Mouse (Mus musculus) ES-E14 (cell line): ENCODE measurements around the gene Galt. TPM values are rescaled to one million over a fixed set of nuclear protein-coding genes. Genes with fewer than 3 reads are reported as not detected.

Experiments used
- DNase-seq: peaks from one replicate; pipeline ENCODE4 v3.0.0-alpha.2; 2013; ENCODE audit warnings: low read depth, low spot score
- H3K27ac ChIP-seq: 2 replicates; pipeline ENCODE4 v1.5.1; 2012; ENCODE audit warnings: low read depth, mild to moderate bottlenecking, low read length, moderate library complexity, mixed read lengths; ENCODE audit not compliant: poor library complexity, insufficient read depth, severe bottlenecking
- H3K36me3 ChIP-seq: 2 replicates; pipeline ENCODE4 v1.6.1; 2012; ENCODE audit warnings: mild to moderate bottlenecking, low read length, moderate library complexity, mixed read lengths; ENCODE audit not compliant: control insufficient read depth, poor library complexity, insufficient read depth, severe bottlenecking
- H3K4me1 ChIP-seq, 2 experiments: fragments of 150-350 bp in 1 of 2; sonication (generic) in 1 of 2; 2 replicates each; pipeline ENCODE4 v1.6.1; 2012; ENCODE audit warnings: low read length in 2 of 2, mild to moderate bottlenecking in 1 of 2, mixed read lengths in 1 of 2; ENCODE audit not compliant: control insufficient read depth in 2 of 2, insufficient read depth in 2 of 2, poor library complexity in 1 of 2
- H3K4me3 ChIP-seq, 2 experiments: fragments of 150-350 bp in 1 of 2; sonication (generic) in 1 of 2; 2 replicates each; pipeline ENCODE4 v1.5.1; 2012; ENCODE audit warnings: low read length in 2 of 2, low read depth in 1 of 2, mild to moderate bottlenecking in 1 of 2, mixed read lengths in 1 of 2; ENCODE audit not compliant: insufficient read depth in 1 of 2, poor library complexity in 1 of 2, severe bottlenecking in 1 of 2
- H3K9ac ChIP-seq: 2 replicates; pipeline ENCODE4 v1.6.1; 2012; ENCODE audit warnings: low read depth, mild to moderate bottlenecking, low read length, mixed read lengths; ENCODE audit not compliant: poor library complexity, insufficient read depth, severe bottlenecking
- H3K9me3 ChIP-seq: fragments of 150-350 bp; sonication (generic); 2 replicates; pipeline ENCODE4 v1.6.1; 2012; ENCODE audit warnings: low read depth, mild to moderate bottlenecking, low read length; ENCODE audit not compliant: control insufficient read depth, insufficient read depth
- CHD2 ChIP-seq: IDR thresholded peaks from 2 replicates; pipeline ENCODE4 v1.6.1; 2014; ENCODE audit warnings: mild to moderate bottlenecking, low read depth, low read length, inconsistent platforms
- HCFC1 ChIP-seq: IDR thresholded peaks from 2 replicates; pipeline ENCODE4 v1.6.1; 2012; ENCODE audit warnings: low read length, inconsistent platforms, borderline replicate concordance; ENCODE audit not compliant: insufficient read depth
- MAFK ChIP-seq: IDR thresholded peaks from 2 replicates; pipeline ENCODE4 v1.6.1; 2014; ENCODE audit warnings: mild to moderate bottlenecking, low read depth, low read length, inconsistent platforms; ENCODE audit not compliant: insufficient read depth
- ZC3H11A ChIP-seq: IDR thresholded peaks from 2 replicates; pipeline ENCODE4 v1.6.1; 2012; ENCODE audit warnings: low read depth, mild to moderate bottlenecking, inconsistent platforms, low read length, borderline replicate concordance
- ZNF384 ChIP-seq: IDR thresholded peaks from 2 replicates; pipeline ENCODE4 v1.6.1; 2012; ENCODE audit warnings: low read depth, low read length, inconsistent platforms
- in situ Hi-C, 2 experiments: fragments of 600-800 bp; cut with MboI; formaldehyde crosslinking; loops; one replicate each; pipeline ENCODE4 v1.15.1; 2025; ENCODE audit warnings: low sequenced_read_pairs in 2 of 2, inconsistent platforms in 1 of 2; ENCODE audit not compliant: unreplicated experiment in 2 of 2
- total RNA-seq: library from RNA; depleted of rRNA; stranded (reverse); fragments of 300-350 nt; gene quantifications from 2 replicates; pipeline ENCODE4 v1.2.3, GENCODE M21; 2012; rRNA removed

Galt gene
- total RNA-seq: 26.9 and 34.9 TPM in 2 replicates

DNA sequence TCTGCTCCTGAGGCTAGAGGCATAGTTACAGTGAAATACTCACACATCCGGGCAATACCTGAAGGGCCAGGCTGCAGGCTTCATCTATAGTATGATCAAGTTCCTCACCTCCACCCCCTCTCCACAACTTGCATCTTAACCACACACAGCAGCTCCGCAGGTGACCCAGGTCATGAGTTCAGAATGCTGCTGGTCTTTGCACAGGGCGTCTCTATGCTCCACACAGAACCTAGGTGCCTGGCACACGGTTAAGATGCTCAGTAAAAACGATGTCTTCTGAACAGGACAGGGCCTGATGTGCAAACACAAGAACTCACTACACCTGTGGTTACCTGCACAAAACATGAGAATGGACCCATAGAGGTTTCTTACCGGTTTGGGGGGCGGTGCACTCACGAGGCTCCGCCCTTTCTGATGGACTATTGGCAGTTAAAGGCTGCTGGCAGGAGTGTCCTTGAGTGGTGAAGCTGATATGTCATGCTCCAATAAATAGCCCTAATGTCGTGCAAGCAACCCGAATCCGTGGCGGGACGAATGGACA, at the start of gene Galt:
Gene Galt, plus strand, starts transcription at position 432 of the 541 bp plus-strand sequence.
- H3K36me3 ChIP-seq: peaks cover 11% of the 10 kb centered on the region; the same call in 1 of the 2 replicates
- peak; percentile 86 for DNase-seq
- H3K27ac ChIP-seq: peak within 1 kb of the TSS; percentile 69
- H3K4me1 ChIP-seq: peaks cover 2 to 10% of the 10 kb centered on the region in 2 experiments; a peak in 2 of 4 replicates
- TF ChIP-seq CHD2: no peak
- no peak for TF ChIP-seq ZNF384
- TF ChIP-seq HCFC1: no peak
- TF ChIP-seq ZC3H11A: no peak
- TF ChIP-seq MAFK: no peak
- peak within 1 kb of the TSS; percentile 87 to 93 for H3K4me3 ChIP-seq
- in situ Hi-C loops: no loop called here
- no peaks in the 10 kb centered on the region for H3K9me3 ChIP-seq
- peak within 1 kb of the TSS; percentile 88 for H3K9ac ChIP-seq

- Histone ChIP-seq H3K4me1 (peaks cover 0 to 21% of the 10 kb centered on the region in 2 experiments; a peak in 2 of 4 replicates), H3K36me3 (0 out of 2 replicates have a peak, but pooled peaks cover 2% of the 10 kb centered on the region), H3K9me3 (no peaks in the 10 kb centered on the region), H3K9ac (no peak overlapping the region), H3K27ac (no peak overlapping the region), H3K4me3 (no peak overlapping the region)
- no peak for DNase-seq
- TF ChIP-seq ZC3H11A (no peak), CHD2 (no peak), HCFC1 (no peak)
- in situ Hi-C loops: loop anchor here (10.0 to 25.0 kb wide), 2 partner anchors 144 to 151 kb away; partner anchors contain the start of genes Dnaic1 (in 1 of the 2) and Fam219a (in 1 of the 2)
These were observed 48.9 kb upstream of the Galt start for GRCm38 (mm10) chr4:41705922-41706754.

GRCm38 (mm10) chr4:41707011-41707535, 48.0 kb upstream of the Galt start:
- H3K9ac ChIP-seq: no peak overlapping the region
- H3K9me3 ChIP-seq: no peaks in the 10 kb centered on the region
- H3K4me1 ChIP-seq: peaks cover 0 to 24% of the 10 kb centered on the region in 2 experiments; a peak in 2 of 4 replicates
- H3K4me3 ChIP-seq: no peak overlapping the region
- H3K27ac ChIP-seq: no peak overlapping the region
- in situ Hi-C loops: loop anchor here (10.0 to 25.0 kb wide), 2 partner anchors 145 to 152 kb away; partner anchors contain the start of genes Dnaic1 (in 1 of the 2) and Fam219a (in 1 of the 2)
- TF ChIP-seq CHD2 (no peak), ZNF384 (no peak), ZC3H11A (0 out of 2 replicates have a peak, but pooled peaks have one; percentile 6), MAFK (peak; percentile 96)
- H3K36me3 ChIP-seq: peaks cover 7% of the 10 kb centered on the region; the same call in 1 of the 2 replicates
- DNase-seq: peak; percentile 84

- H3K9me3 ChIP-seq: no peaks in the 10 kb centered on the region
- in situ Hi-C loops: loop anchor here (10.0 to 25.0 kb wide), 2 partner anchors 146 to 153 kb away; partner anchors contain the start of genes Dnaic1 (in 1 of the 2) and Fam219a (in 1 of the 2)
- peaks cover 10% of the 10 kb centered on the region; the same call in 1 of the 2 replicates for H3K36me3 ChIP-seq
- TF ChIP-seq ZC3H11A (peak; percentile 46; the same call in 1 of the 2 replicates), CHD2 (no peak)
- no peak overlapping the region for H3K9ac ChIP-seq
- peak; percentile 54 for DNase-seq
- H3K4me1 ChIP-seq: peaks cover 0 to 23% of the 10 kb centered on the region in 2 experiments; a peak in 2 of 4 replicates
- H3K27ac ChIP-seq: no peak overlapping the region
- H3K4me3 ChIP-seq: no peak overlapping the region
These were observed 46.8 kb upstream of the Galt start for GRCm38 (mm10) chr4:41708192-41708745.
